Mouse (Mus musculus) midbrain, embryonic 11.5 days (tissue): Measurements from ENCODE around the gene Rbfox2. TPM values are rescaled to one million over a fixed set of nuclear protein-coding genes. Genes with fewer than 3 reads are reported as not detected.

ENCODE experiments used
- ATAC-seq: fragments of 200-750 bp; cut with Nextera tagmentation; 2 replicates; pipeline ENCODE4 v1.8.0; 2017; ENCODE audit warnings: moderate TSS enrichment, moderate library complexity; ENCODE audit not compliant: low FRiP score
- DNase-seq: peaks from one replicate; pipeline ENCODE4 v3.0.0; 2015; ENCODE audit warnings: low spot score; ENCODE audit errors: missing footprints
- H3K27ac ChIP-seq: fragments of 300-500 bp; sonication (generic); 2 replicates; pipeline ENCODE4 v1.5.1; 2014; ENCODE audit warnings: low read depth, low read length
- H3K27me3 ChIP-seq: fragments of 300-500 bp; sonication (generic); 2 replicates; pipeline ENCODE4 v1.6.1; 2014; ENCODE audit warnings: mild to moderate bottlenecking, low read length, moderate library complexity, mixed read lengths; ENCODE audit not compliant: control insufficient read depth, insufficient read depth
- H3K36me3 ChIP-seq: fragments of 300-500 bp; sonication (generic); 2 replicates; pipeline ENCODE4 v1.6.1; 2014; ENCODE audit warnings: mild to moderate bottlenecking, low read length, moderate library complexity, mixed read lengths; ENCODE audit not compliant: control insufficient read depth, insufficient read depth
- H3K4me1 ChIP-seq: fragments of 300-500 bp; sonication (generic); 2 replicates; pipeline ENCODE4 v1.6.1; 2014; ENCODE audit warnings: low read length; ENCODE audit not compliant: control insufficient read depth, insufficient read depth
- H3K4me2 ChIP-seq: fragments of 300-500 bp; sonication (generic); 2 replicates; pipeline ENCODE4 v1.6.1; 2014; ENCODE audit warnings: mild to moderate bottlenecking, moderate library complexity
- H3K4me3 ChIP-seq: fragments of 300-500 bp; sonication (generic); 2 replicates; pipeline ENCODE4 v1.5.1; 2014; ENCODE audit warnings: low read depth, low read length
- H3K9ac ChIP-seq: fragments of 300-500 bp; sonication (generic); 2 replicates; pipeline ENCODE4 v1.6.1; 2014; ENCODE audit warnings: low read length
- H3K9me3 ChIP-seq: fragments of 300-500 bp; sonication (generic); 2 replicates; pipeline ENCODE4 v1.6.1; 2016; ENCODE audit warnings: low read length; ENCODE audit not compliant: control insufficient read depth
- WGBS: fragments of 180-500 bp; shearing (Covaris S2); extraction: QIAGEN DNeasy Blood & Tissue Kit; methylation state at CpG from one replicate; pipeline ENCODE4 v1.1.7; 2014; 5-methylcytosine and 5-hydroxymethylcytosine counted together
- polyA plus RNA-seq: library from polyadenylated mRNA; unstranded; fragments of >200 nt; fragmentation: Nextera tagmentation; extraction: Ambion mirVana; gene quantifications from 2 replicates; pipeline ENCODE4 v1.2.1, GENCODE M21; 2014

The Rbfox2 gene
- polyA plus RNA-seq, 1 experiment from 2014 or later = 73.2 TPM

GRCm38 (mm10) chr15:77237661-77238060, 69.1 kb downstream of the Rbfox2 start:
- no peak overlapping the region for H3K4me2 ChIP-seq
- H3K4me1 ChIP-seq = no peaks in the 10 kb centered on the region
- no peak overlapping the region for H3K9ac ChIP-seq
- ATAC-seq (no peak), DNase-seq (no peak)
- no peaks in the 10 kb centered on the region for H3K27me3 ChIP-seq
- H3K36me3 ChIP-seq = no peaks in the 10 kb centered on the region
- H3K27ac ChIP-seq = no peak overlapping the region
- H3K4me3 ChIP-seq = no peak overlapping the region
- H3K9me3 ChIP-seq = no peaks in the 10 kb centered on the region
- WGBS = 46% methylated on average over 1 of the region's 1 CpGs

GRCm38 (mm10) chr15:77236055-77236567, 70.7 kb downstream of the Rbfox2 start:
- H3K27me3 ChIP-seq = no peaks in the 10 kb centered on the region
- H3K4me3 ChIP-seq = no peak overlapping the region
- H3K9ac ChIP-seq = no peak overlapping the region
- WGBS = 84% methylated on average over 7 of the region's 7 CpGs
- DNase-seq (no peak), ATAC-seq (no peak)
- H3K36me3 ChIP-seq = no peaks in the 10 kb centered on the region
- no peak overlapping the region for H3K27ac ChIP-seq
- no peak overlapping the region for H3K4me2 ChIP-seq
- H3K9me3 ChIP-seq = no peaks in the 10 kb centered on the region
- no peaks in the 10 kb centered on the region for H3K4me1 ChIP-seq

- Histone ChIP-seq H3K9me3 (no peaks in the 10 kb centered on the region), H3K4me1 (no peaks in the 10 kb centered on the region), H3K4me2 (no peak overlapping the region), H3K4me3 (no peak overlapping the region), H3K9ac (no peak overlapping the region), H3K36me3 (no peaks in the 10 kb centered on the region), H3K27me3 (no peaks in the 10 kb centered on the region), H3K27ac (no peak overlapping the region)
- ATAC-seq = no peak
- 87% methylated on average over 4 of the region's 4 CpGs for WGBS
- no peak for DNase-seq
These were observed 71.3 kb downstream of the Rbfox2 start for GRCm38 (mm10) chr15:77235551-77235950.

GRCm38 (mm10) chr15:77234296-77234695, 72.5 kb downstream of the Rbfox2 start:
- H3K4me2 ChIP-seq = no peak overlapping the region
- H3K27ac ChIP-seq = no peak overlapping the region
- H3K27me3 ChIP-seq = no peaks in the 10 kb centered on the region
- DNase-seq (no peak), ATAC-seq (no peak)
- H3K9ac ChIP-seq = no peak overlapping the region
- H3K4me3 ChIP-seq = no peak overlapping the region
- no peaks in the 10 kb centered on the region for H3K36me3 ChIP-seq
- no peaks in the 10 kb centered on the region for H3K4me1 ChIP-seq
- 76% methylated on average over 4 of the region's 4 CpGs for WGBS
- no peaks in the 10 kb centered on the region for H3K9me3 ChIP-seq

GRCm38 (mm10) chr15:77230144-77230543, 76.7 kb downstream of the Rbfox2 start:
- H3K4me1 ChIP-seq = peaks cover 5% of the 10 kb centered on the region
- no peak for ATAC-seq
- WGBS = 77% methylated on average over 3 of the region's 3 CpGs
- no peak overlapping the region for H3K27ac ChIP-seq
- H3K4me3 ChIP-seq = no peak overlapping the region
- H3K9me3 ChIP-seq = no peaks in the 10 kb centered on the region
- no peaks in the 10 kb centered on the region for H3K27me3 ChIP-seq
- H3K4me2 ChIP-seq = no peak overlapping the region
- no peak for DNase-seq
- no peak overlapping the region for H3K9ac ChIP-seq
- no peaks in the 10 kb centered on the region for H3K36me3 ChIP-seq

- H3K4me2 ChIP-seq = no peak overlapping the region
- no peaks in the 10 kb centered on the region for H3K27me3 ChIP-seq
- DNase-seq (no peak), ATAC-seq (no peak)
- no peak overlapping the region for H3K9ac ChIP-seq
- H3K36me3 ChIP-seq = no peaks in the 10 kb centered on the region
- 71% methylated on average over 7 of the region's 7 CpGs for WGBS
- no peak overlapping the region for H3K27ac ChIP-seq
- H3K9me3 ChIP-seq = no peaks in the 10 kb centered on the region
- no peak overlapping the region for H3K4me3 ChIP-seq
- H3K4me1 ChIP-seq = peaks cover 5% of the 10 kb centered on the region
These were observed 79.9 kb downstream of the Rbfox2 start for GRCm38 (mm10) chr15:77226831-77227354.

GRCm38 (mm10) chr15:77225858-77226257, 80.9 kb downstream of the Rbfox2 start:
- ATAC-seq (no peak), DNase-seq (no peak)
- Histone ChIP-seq H3K27me3 (no peaks in the 10 kb centered on the region), H3K36me3 (no peaks in the 10 kb centered on the region), H3K27ac (no peak overlapping the region), H3K4me3 (no peak overlapping the region), H3K9ac (no peak overlapping the region), H3K9me3 (no peaks in the 10 kb centered on the region), H3K4me1 (peaks cover 5% of the 10 kb centered on the region), H3K4me2 (no peak overlapping the region)
- WGBS = 52% methylated on average over 4 of the region's 4 CpGs

GRCm38 (mm10) chr15:77225274-77225673, 81.5 kb downstream of the Rbfox2 start:
- Histone ChIP-seq H3K36me3 (no peaks in the 10 kb centered on the region), H3K9me3 (no peaks in the 10 kb centered on the region), H3K27me3 (no peaks in the 10 kb centered on the region), H3K27ac (no peak overlapping the region), H3K9ac (no peak overlapping the region), H3K4me2 (no peak overlapping the region), H3K4me3 (no peak overlapping the region), H3K4me1 (peaks cover 5% of the 10 kb centered on the region)
- DNase-seq (peak; percentile 89), ATAC-seq (no peak)

- DNase-seq (no peak), ATAC-seq (no peak)
These were observed 86.0 kb downstream of the Rbfox2 start for GRCm38 (mm10) chr15:77220833-77221232.

More at GRCm38 (mm10) chr15:77220833-77221232, 86.0 kb downstream of the Rbfox2 start:
- H3K4me1 ChIP-seq = peaks cover 6% of the 10 kb centered on the region
- H3K27me3 ChIP-seq = no peaks in the 10 kb centered on the region
- no peak overlapping the region for H3K27ac ChIP-seq
- no peak overlapping the region for H3K9ac ChIP-seq
- no peaks in the 10 kb centered on the region for H3K9me3 ChIP-seq
- H3K36me3 ChIP-seq = no peaks in the 10 kb centered on the region
- 79% methylated on average over 4 of the region's 4 CpGs for WGBS
- H3K4me2 ChIP-seq = no peak overlapping the region
- no peak overlapping the region for H3K4me3 ChIP-seq
